Comparison of ENCODE assay signal across 20 mouse cellular contexts in genomic region chr15:16990848-16991247, GRCm38 (mm10).
"Had no signal": no experiment of that assay in that cellular context is flagged by ENCODE, and none has a peak within 500 bp of the region (broad histone marks: within the 10 kb centered on the region; RNA-seq: fewer than 3 reads in every experiment).

No protein-coding gene starts in this region.

- H3K9me3 ChIP-seq: megakaryocyte, embryonic 14.5 days; midbrain, embryonic 13.5 days; midbrain, embryonic 15.5 days; neural tube, embryonic 13.5 days; neural tube, embryonic 15.5 days had no signal

- DNase-seq: lung, adult 18-20 months; lung, embryonic 14.5 days; lung, postnatal 10 days; lung, postnatal 36 days; retina, postnatal 1 day; right cerebral cortex, adult 18-20 months; right cerebral cortex, postnatal 25 days; right cerebral cortex, postnatal 4 days; spleen, adult 18-20 months; thymus, adult 18-20 months; thymus, postnatal 14 days; thymus, postnatal 36 days had no signal

- H3K36me3 ChIP-seq: midbrain, embryonic 13.5 days; midbrain, embryonic 15.5 days; neural tube, embryonic 13.5 days; neural tube, embryonic 15.5 days had no signal

- ATAC-seq: midbrain, embryonic 13.5 days; midbrain, embryonic 15.5 days had no signal

- H3K4me2 ChIP-seq: lung, embryonic 14.5 days; midbrain, embryonic 11.5 days; midbrain, embryonic 13.5 days; midbrain, embryonic 15.5 days; neural tube, embryonic 13.5 days; neural tube, embryonic 15.5 days had no signal

- H3K27me3 ChIP-seq: megakaryocyte, embryonic 14.5 days; midbrain, embryonic 13.5 days; midbrain, embryonic 15.5 days; neural tube, embryonic 13.5 days; neural tube, embryonic 15.5 days had no signal

- H3K9ac ChIP-seq: lung, embryonic 14.5 days; midbrain, embryonic 13.5 days; midbrain, embryonic 15.5 days; neural tube, embryonic 13.5 days; neural tube, embryonic 15.5 days had no signal

- H3K27ac ChIP-seq: macrophage; midbrain, embryonic 13.5 days; midbrain, embryonic 15.5 days; neural tube, embryonic 13.5 days; neural tube, embryonic 15.5 days had no signal

- H3K4me1 ChIP-seq: megakaryocyte, embryonic 14.5 days; midbrain, embryonic 13.5 days; midbrain, embryonic 15.5 days; neural tube, embryonic 13.5 days; neural tube, embryonic 15.5 days had no signal

- H3K4me3 ChIP-seq: megakaryocyte, embryonic 14.5 days; midbrain, embryonic 13.5 days; midbrain, embryonic 15.5 days; myocyte; neural tube, embryonic 13.5 days; neural tube, embryonic 15.5 days had no signal
